Mouse (Mus musculus) cerebellum, adult 2 months (tissue): Measurements from ENCODE around the gene Rxfp4.

Experiments used
- CTCF ChIP-seq: fragments of 200-500 bp; IDR thresholded peaks from 2 replicates; pipeline ENCODE4 v1.5.1; 2011; ENCODE audit warnings: low read depth, mild to moderate bottlenecking, control low read depth, low read length, moderate library complexity, borderline replicate concordance; ENCODE audit not compliant: insufficient read depth
- POLR2A ChIP-seq: fragments of 200-500 bp; IDR thresholded peaks from 2 replicates; pipeline ENCODE4 v1.6.1; 2011; ENCODE audit warnings: low read length, control low read depth, borderline replicate concordance; ENCODE audit not compliant: insufficient read depth

DNA sequence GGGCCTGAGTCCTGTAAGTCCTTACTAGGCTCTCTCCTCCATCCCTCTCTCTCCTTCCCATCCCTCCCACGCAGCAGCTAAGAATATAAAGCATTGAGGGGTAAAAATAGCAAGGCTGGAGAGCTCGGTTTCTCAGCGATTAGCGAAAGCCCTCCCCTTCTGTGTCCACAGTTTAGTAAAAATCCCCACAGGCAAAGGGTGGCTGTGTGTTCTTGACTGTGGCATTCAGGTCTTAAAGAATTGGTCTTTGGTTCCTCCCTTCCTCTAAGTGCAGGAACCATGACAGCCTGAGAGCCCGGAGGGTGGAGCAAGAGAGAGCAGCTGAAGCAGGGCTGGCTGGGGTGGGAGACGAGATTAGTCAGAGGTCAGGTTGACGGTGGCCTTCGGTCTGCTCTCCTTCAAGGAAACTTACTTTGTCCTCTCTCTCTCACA lies 16.4 kb downstream of the Rxfp4 start:
- no peak for TF ChIP-seq CTCF
- TF ChIP-seq POLR2A: no peak
